Mouse (Mus musculus) lung, adult 2 months (tissue): ENCODE results near the gene Med20.

Experiments
- CTCF ChIP-seq: fragments of 200-500 bp; IDR thresholded peaks from 2 replicates; pipeline ENCODE4 v1.5.1; 2011; ENCODE audit warnings: mild to moderate bottlenecking, low read length, control low read depth; ENCODE audit not compliant: insufficient read depth
- POLR2A ChIP-seq: fragments of 200-500 bp; IDR thresholded peaks from 2 replicates; pipeline ENCODE4 v1.6.1; 2011; ENCODE audit warnings: low read depth, mild to moderate bottlenecking, control low read depth, low read length, borderline replicate concordance; ENCODE audit errors: extremely low read depth

DNA sequence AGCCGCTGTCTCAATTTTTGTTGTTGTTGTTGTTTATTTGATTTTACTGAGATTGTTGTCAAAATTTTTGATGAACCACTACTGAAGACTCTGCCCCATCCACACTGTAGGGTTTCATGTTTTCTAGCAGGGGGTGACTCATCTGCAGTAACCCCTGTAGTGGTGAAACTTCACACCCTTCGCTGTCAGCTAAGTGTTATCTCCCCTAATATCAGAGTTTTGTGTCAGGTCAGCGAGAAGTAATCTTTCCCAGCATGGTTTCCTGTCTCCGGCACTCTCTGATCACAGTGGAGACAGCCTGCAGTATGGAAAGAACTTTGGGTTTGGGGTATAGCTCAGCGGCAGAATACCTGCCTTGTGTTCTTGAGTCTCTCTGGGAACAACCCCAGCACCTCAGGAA lies 46.8 kb upstream of the Med20 start:
- TF ChIP-seq CTCF = no peak
- TF ChIP-seq POLR2A = no peak
